Mouse (Mus musculus): ENCODE data around the gene Cebpb.
A peak's percentile ranks its signal among the peaks of the same experiment; 100 is the strongest.

Cebpb gene

DNA sequence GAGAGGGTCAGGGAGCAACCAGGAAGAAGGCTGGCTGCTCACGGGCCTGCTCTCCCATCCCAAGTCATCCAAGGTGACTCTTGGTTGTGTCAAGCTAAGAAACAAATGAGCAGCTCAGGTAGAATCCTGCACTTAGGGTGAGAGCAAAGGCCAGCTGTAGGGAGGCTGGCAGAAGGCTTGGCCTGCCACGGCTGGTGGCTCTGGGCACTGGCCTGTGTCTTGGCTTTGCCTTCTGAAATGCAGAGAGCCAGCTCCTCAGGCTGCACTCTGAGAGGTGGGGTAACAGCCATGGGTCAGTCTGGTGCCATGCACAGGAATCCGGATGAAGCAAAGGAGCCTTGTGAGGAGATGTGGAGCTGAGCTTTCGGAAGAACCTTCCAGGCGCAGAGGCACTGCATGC lies 20.3 kb upstream of the Cebpb start:
- no peak for DNase-seq

DNA sequence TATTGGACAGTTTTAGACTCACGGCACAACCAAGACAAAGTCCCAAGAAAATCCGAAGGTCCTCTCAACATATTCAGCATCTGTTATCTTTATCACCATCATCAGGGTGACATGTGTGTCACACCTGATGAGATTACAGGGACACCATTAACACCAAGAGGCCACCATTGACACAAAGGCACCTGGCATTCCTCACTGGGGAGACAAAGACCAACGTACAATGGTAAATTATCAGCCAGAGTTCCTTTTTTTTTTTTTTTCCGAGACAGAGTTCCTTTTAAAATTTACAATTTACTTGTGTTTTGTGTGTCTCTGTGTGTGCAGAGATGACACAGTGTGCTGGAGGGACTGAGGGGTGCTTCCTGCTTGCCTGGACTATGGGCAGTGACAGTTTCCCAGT lies 19.3 kb upstream of the Cebpb start:
- DNase-seq = no peak

GRCm38 (mm10) chr2:167671101-167671633 lies 17.5 kb upstream of the Cebpb start:
- DNase-seq = no peak

DNA sequence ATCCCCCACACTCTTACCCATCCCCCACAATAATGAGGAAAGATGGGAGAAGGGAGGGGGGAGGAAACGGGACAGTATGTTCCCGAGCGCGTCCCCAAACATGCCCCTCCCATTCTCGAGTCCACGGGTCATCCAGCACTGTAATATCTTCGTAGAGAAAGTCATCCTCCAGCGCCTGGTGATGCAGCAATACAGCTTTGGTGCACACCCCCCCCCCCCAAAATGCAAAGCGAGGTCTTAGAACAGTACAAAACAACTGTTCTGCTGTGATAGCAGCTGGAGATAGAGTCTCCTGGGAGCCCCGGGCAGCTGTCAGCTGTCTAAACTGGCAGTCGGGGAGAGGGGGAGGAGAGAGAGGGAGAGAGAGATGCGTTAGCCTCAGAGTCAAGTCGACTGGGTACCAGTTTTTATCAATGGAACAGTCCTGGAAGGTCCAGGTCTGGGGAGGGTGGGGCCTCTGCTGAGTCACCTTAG lies 16.5 kb upstream of the Cebpb start:
- no peak for DNase-seq

GRCm38 (mm10) chr2:167675120-167675909 lies 13.4 kb upstream of the Cebpb start:
- DNase-seq = no peak

DNA sequence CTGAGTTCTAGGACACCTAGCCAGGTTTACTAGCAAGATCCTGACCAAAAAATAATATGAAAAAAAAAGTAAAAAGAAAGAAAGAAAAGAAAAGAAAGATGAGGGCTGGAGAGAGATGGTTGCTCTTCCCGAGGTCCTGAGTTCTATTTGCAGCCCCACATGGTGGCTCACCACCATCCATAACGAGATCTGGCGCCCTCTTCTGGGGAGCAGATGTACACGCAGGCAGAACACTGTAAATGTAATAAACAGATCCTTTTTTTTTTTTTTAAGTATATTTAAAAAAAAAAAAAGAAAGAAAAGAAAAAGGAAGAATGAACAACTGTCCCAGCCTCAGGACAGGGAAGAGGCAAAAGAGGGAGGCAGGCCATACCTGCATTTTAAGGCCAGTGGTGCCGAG lies 10.1 kb upstream of the Cebpb start:
- no peak for DNase-seq

GRCm38 (mm10) chr2:167679902-167680430 lies 8.7 kb upstream of the Cebpb start:
- DNase-seq = peak; percentile 83

GRCm38 (mm10) chr2:167680657-167681056 lies 8.1 kb upstream of the Cebpb start:
- DNase-seq = peak; percentile 52

- DNase-seq = no peak
These were observed 5.0 kb upstream of the Cebpb start for GRCm38 (mm10) chr2:167683721-167684120.

- DNase-seq = peak; percentile 92
These were observed 3.6 kb upstream of the Cebpb start for GRCm38 (mm10) chr2:167685137-167685536.

- DNase-seq = no peak
These were observed 2.9 kb upstream of the Cebpb start for GRCm38 (mm10) chr2:167685865-167686264.

- no peak for DNase-seq
These were observed 2.1 kb upstream of the Cebpb start for GRCm38 (mm10) chr2:167686382-167687249.

DNA sequence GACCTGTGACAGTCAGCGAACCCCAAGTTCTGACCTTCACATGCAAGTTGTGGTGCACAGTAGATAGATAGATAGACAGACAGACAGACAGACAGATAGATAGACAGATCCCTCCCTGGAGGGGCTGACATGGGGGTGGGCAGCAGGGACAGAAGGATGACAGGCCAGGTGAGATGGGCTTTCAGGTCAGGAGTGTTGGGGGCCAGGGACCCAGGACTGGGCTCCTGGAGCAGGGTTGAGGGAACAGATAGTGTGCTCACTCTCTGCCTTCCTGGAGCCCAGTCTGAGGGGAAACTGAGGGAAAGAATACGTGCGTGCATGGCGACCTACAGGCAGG lies 1.5 kb upstream of the Cebpb start:
- DNase-seq = no peak

- DNase-seq = peak; percentile 26
These were observed 1.0 kb upstream of the Cebpb start for GRCm38 (mm10) chr2:167687651-167688101.

- no peak for DNase-seq
These were observed 603 bp upstream of the Cebpb start for GRCm38 (mm10) chr2:167688126-167688497.

GRCm38 (mm10) chr2:167689501-167690218 lies 945 bp downstream of the Cebpb start, which contains the start of gene Tmem189:
Gene Tmem189 (minus strand): TSS chr2:167689822.
- DNase-seq = peak; percentile 53

GRCm38 (mm10) chr2:167690219-167690961 lies 1.7 kb downstream of the Cebpb start:
- DNase-seq = peak; percentile 54

DNA sequence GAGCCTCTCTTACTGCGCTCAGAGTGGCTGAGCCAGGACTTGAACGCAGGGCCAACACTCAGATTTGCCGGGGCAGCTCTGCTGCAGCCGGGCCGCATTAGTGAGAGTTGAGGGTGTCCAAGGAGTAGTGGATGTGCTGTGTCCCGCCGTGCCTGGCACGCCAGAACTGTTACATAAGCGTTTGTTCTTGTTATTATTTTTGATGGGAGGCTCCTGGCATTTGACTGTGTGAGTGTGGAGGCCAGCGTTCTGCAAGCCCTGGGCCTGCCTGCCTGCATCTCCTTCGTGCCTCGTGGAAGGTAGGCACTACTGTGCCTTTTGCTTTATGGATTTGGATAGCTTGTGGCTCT lies 2.2 kb downstream of the Cebpb start:
- DNase-seq = no peak

DNA sequence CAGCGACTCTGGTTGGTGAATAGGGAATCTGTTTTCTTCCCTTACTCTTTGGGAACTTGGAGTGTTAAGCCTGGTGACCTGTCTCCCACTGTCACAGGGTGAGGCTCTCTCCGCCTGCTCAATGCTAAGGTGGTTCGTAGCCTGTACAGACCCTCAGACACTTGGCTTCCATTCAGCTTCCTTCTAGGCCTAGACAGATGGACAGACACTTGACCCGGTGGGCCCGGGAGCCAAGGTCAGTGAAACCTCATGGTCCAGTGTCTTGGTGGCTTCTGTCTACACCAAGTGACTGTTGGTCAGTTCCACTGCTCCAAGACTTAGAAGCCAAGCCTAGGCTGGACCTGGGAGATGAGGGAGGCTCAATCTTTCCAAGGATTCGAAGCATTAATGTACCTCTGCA lies 2.7 kb downstream of the Cebpb start:
- DNase-seq = no peak

GRCm38 (mm10) chr2:167691871-167692661 lies 3.4 kb downstream of the Cebpb start:
- DNase-seq = no peak

GRCm38 (mm10) chr2:167692831-167693230 lies 4.1 kb downstream of the Cebpb start:
- no peak for DNase-seq
